Mouse (Mus musculus) spleen, postnatal 14 days (tissue): ENCODE measurements around the gene Ntn1.
A peak's percentile ranks its signal among the peaks of the same experiment; 100 is the strongest.

ENCODE experiments used
- DNase-seq, 2 experiments: peaks; one replicate each; pipeline ENCODE4 v3.0.0; 2021 to 2022; ENCODE audit warnings: low spot score in 2 of 2

Gene Ntn1

DNA sequence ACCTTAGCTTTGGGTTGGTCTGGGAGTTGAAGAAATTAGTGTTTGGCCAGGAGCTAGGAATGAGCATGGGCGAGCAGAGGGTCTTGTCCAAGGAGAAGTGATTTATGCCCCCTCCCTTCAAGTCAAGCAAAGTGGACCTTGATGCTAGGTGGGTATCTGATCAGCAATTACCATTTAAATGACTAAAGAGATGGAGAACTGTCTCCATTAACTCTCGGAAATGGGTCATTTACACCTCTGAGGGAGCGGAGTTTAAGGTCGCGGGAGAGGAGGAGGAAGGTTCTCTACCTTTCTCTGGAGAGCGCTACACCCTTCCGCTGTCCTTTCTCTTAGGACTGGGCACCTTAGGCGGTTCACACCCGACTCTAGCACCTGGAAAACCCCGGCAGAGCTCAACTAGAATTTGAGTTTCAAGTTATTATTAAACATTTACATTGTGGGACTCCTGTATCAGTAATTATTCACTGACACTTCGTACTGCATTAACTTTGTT, at the start of gene Ntn1:
Ntn1 (minus strand) TSS at position 97 of the 493 bp plus-strand sequence.
- no peak for DNase-seq

DNA sequence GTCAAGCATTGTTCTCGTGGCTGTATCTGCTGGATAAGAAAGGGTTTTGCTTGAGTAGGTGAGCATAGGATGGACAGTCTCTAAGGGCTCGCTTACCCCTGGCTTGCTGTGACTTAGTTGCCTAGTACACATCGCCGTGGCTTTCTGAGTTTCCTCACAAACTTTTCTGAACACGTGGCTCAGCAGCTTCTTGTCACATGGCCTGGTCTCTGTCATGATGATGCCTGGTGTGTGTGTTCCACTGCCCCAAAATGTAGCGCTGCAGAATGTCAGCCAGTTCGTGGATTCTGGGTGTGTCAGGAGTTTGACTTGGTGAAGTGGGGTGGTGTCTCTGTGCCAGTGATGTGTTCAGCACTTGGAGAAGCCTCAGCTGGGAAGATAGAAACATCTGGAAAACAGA, 47.7 kb upstream of the Ntn1 start:
- no peak for DNase-seq

GRCm38 (mm10) chr11:68447242-68447641, 46.6 kb upstream of the Ntn1 start:
- no peak for DNase-seq

- DNase-seq = no peak
These were observed 45.9 kb upstream of the Ntn1 start for GRCm38 (mm10) chr11:68446547-68446946.

- DNase-seq = no peak
These were observed 45.3 kb upstream of the Ntn1 start for GRCm38 (mm10) chr11:68445901-68446300.

DNA sequence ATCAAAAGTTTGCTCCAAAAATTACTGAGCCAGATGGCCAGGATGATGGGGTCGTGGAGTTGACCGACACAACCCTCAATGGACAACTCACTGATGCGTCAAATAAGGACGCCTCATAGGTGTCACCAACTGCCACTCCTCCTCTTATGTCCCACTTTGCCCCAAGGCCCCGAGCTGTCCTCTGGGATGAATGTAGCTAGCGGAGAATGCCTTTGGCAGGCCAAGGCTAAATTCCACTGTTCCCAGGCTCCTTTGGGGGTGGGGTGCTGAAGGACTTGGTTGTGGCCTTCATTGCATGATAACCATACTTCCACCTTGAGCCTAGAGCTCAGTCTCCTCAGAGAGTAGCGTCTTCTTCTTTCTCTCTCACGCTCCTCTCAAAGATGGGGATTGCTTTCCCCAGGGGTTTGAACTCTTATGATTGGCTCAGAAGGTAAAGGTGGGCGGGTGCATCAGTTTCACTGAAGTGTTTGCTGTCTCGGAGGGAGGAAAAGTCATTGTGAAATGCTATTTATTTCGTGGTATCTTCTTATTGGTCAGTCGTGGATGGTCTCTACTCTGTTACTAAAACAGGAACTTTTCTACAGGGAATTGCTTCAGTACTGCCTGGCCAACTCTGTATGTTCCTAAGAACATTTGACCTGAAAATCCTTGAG, 42.5 kb upstream of the Ntn1 start:
- DNase-seq = no peak

DNA sequence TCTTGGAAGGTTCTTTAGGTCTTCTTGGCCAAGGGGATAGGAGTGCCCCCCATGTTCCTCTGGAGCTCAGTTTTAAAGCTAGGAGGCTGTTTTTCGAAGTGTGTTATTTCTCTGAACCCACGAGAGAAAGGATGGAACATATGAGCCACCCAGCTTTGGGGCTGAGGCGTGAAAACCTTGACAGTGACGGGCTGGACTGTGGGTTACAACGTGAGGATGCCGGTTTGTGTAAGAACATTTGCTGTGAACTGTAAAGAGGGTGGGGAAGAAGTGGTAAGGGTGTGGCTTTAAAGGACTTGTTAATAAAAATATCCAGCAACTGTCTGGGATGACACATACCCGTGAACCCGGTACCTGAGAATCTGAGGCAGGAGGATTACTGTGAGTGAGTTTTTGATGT, 41.7 kb upstream of the Ntn1 start:
- DNase-seq = no peak

GRCm38 (mm10) chr11:68440965-68441364, 40.3 kb upstream of the Ntn1 start:
- no peak for DNase-seq

- no peak for DNase-seq
These were observed 39.5 kb upstream of the Ntn1 start for GRCm38 (mm10) chr11:68440100-68440499.

- no peak for DNase-seq
These were observed 35.8 kb upstream of the Ntn1 start for GRCm38 (mm10) chr11:68436376-68436775.

DNA sequence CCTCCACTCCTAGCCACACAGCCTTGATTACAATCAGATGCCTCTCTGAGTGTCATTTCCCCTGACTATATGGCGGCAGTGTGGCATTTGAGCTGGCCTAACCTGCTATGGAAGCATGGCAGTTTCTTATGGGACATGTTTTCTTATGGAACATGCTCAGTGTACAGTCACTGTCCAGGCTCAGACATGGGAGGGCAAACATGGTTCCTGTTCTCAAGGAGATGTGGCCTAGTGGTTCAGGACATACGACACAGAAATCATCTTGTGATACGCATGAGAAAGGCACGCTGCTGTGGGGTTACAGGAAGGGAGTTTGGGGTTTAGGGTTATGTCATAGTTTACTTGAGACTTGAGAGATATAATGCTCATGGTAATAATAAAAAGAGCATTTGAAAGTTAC, 35.0 kb upstream of the Ntn1 start:
- DNase-seq = no peak

DNA sequence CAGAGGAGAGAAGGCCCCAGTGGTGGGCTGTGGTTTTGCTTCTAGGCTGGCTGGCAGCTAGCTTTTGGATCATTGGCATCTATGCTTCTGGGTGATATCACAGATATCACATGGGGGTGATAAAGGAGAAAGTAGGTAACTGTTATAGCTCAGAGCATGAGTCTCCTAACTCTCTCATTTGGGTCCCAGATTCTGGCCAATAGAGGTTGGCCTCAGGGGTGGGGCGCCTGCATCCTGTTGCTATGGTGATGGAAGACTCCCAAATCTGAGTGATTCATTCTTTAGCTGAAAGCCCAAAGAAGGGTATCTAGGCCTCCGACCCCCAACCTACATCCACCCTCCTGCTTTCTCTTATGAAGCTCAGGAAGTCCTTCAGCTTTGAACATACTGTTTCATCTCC, 34.1 kb upstream of the Ntn1 start:
- no peak for DNase-seq

DNA sequence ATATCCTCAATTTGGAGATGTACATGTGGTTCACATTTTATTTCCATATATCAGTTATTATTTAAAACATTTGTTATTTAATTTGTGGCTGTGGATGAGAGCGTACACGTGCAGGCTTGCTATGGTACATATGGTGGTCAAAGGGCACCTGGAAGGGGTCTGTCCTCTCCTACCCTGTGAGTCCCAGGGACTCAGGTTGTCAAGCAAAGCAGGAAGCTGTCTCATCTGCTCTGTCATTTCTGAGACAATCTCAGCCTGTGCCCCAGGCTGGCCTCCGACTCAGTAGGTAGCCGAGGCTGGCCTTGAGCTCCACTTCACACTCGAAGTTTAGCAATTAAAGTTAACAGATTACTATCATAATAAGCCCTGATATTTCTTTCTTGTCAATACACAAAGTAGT, 32.9 kb upstream of the Ntn1 start:
- DNase-seq = no peak

GRCm38 (mm10) chr11:68432361-68433021, 31.9 kb upstream of the Ntn1 start:
- DNase-seq = no peak

DNA sequence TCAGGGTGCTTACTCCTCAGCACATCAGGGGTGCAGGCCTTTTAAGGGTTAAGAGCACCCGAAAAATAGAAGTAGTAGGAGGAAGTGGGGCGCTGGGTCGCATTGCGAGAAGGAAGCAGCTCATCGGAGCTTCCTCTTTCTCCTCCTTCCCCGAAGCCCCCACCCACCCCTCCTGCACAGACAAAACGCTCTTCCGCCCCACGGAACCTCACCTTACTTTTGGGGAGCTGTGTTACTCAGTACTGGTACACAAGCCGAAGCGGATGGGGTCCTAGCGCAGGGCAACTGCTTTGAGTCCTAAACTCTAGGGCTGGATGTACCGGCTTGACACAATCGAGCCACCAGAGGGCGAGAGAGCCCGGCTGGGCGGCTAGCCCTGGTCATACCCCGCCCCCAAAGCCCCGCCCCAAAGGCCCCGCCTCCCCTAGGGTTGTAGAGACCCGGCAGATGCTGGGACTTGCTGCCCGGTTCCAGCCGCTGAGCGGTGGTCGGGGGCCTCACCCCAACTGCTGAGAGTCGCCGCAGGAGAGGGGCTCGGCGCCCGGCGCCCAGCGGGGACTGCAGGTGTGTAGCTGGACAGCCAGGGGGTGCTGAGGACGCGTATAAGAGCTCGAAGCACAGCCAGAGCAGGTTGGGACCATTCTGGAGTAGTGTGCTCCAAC, 31.2 kb upstream of the Ntn1 start, which contains the start of gene Pik3r5:
Pik3r5 (plus strand) TSS at position 423 of the 662 bp plus-strand sequence.
- DNase-seq = peak; percentile 62 to 70

DNA sequence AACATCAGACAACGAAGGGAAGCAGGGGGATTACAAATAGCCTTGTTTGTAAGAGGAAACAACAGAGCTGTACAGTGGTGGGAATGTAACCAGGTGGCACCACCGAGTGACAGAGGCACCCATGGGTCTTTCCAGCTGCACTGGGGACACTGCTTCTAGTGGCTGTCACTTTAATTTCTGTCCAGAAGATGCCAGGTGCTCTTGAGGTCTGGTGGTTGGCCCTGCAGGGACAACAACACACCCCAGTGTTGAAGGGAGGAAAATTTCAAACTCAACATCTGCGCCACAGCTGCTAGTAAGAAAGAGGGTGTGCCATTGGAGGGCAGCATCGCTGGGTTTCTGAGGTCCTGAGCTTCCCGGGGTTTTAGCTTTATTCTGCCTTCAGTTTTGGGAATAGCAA, 30.0 kb upstream of the Ntn1 start:
- DNase-seq = no peak

- no peak for DNase-seq
These were observed 26.5 kb upstream of the Ntn1 start for GRCm38 (mm10) chr11:68427083-68427570.

- DNase-seq = no peak
These were observed 25.1 kb upstream of the Ntn1 start for GRCm38 (mm10) chr11:68425492-68426315.

- peak in 1 of 2 experiments; percentile 43 for DNase-seq
These were observed 17.2 kb upstream of the Ntn1 start for GRCm38 (mm10) chr11:68417831-68418230.

GRCm38 (mm10) chr11:68417001-68417400, 16.4 kb upstream of the Ntn1 start:
- no peak for DNase-seq

DNA sequence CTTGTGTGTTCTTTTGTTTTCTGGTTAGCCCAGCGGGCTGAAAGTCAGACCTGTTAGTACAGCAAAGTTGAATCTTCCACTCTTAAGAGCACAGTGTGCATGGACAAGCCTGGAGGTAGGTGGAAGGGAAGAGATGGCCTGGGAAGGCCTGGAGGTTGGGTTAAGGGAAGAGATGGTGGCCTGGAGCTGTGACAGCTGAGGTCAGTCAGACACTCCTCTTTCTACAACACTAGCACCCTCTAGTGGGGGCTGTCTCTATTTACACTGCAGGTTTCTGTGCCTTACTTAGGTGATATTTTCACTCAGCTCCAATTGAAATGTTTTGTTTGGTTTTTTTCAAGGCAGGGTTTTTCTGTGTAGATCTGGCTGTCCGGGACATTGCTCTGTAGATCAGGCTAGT, 7.5 kb upstream of the Ntn1 start:
- DNase-seq = no peak
